Mouse (Mus musculus) G1E-ER4 (cell line): Measurements from ENCODE around the gene Tnks1bp1. TPM values are rescaled to one million over a fixed set of nuclear protein-coding genes. Genes with fewer than 3 reads are reported as not detected.

ENCODE experiments used
- GATA1 ChIP-seq: IDR thresholded peaks from one replicate; pipeline ENCODE4 v1.8.0; 2012; ENCODE audit warnings: low read length, inconsistent platforms
- polyA plus RNA-seq: library from polyadenylated mRNA; stranded (reverse); fragments of >175 nt; gene quantifications from 2 replicates; pipeline ENCODE4 v1.2.3, GENCODE M21; 2012

Gene Tnks1bp1
- polyA plus RNA-seq, result 2.5 and 3.7 TPM in 2 replicates

DNA sequence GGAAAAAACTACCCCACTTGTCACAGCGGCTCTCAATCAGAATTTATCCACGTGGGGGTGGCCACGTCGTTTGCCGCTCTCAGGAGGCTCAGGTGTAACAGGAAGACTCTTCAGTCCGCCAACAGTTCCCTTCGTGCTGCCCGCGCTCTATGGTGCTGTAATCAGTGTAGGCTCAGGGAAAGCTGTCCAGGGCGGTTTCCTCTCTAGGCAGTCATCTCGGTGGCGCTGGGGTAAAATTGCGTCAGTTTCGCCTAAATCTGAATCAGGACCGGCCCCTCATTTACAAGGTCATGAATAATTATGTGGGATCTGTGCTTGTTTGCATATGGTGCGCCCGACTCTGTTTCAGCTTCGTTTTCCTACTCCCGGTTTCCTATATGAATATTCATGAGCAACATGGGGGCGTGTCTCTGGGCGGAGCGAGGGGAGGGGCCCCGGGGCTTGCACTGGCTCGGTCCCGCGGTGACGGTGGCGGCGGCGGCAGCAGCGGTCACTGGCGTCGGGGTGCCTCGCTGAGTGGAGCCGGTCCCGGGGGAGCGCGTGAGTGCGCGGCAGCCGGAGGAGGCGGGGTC, at the start of gene Tnks1bp1:
Gene Tnks1bp1 (plus strand): TSS at position 427 of the 572 bp plus-strand sequence.
- no peak for TF ChIP-seq GATA1

GRCm38 (mm10) chr2:84999486-85000181, 48.2 kb upstream of the Tnks1bp1 start:
- no peak for TF ChIP-seq GATA1

DNA sequence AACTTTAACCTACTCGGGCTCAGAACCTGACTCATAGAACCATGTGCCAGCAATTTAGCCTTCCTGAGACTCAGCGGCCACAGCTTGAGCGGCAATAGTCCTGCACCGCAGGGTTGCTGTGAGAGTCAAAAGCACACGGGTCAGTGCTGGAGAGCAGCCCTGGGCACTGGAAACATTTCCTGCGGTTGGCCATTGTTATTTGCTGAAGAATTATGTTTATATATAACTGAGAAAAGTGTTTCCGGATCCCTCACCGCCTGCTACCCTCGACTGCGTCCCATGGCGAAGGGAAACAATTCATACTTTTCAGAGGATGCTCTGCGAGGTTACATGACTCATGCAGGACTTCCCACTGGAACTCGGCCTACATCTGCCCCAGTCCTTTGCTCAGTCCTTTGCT, 46.3 kb upstream of the Tnks1bp1 start:
- TF ChIP-seq GATA1, result no peak

- no peak for TF ChIP-seq GATA1
Observed at GRCm38 (mm10) chr2:85002575-85002974, 45.2 kb upstream of the Tnks1bp1 start.

DNA sequence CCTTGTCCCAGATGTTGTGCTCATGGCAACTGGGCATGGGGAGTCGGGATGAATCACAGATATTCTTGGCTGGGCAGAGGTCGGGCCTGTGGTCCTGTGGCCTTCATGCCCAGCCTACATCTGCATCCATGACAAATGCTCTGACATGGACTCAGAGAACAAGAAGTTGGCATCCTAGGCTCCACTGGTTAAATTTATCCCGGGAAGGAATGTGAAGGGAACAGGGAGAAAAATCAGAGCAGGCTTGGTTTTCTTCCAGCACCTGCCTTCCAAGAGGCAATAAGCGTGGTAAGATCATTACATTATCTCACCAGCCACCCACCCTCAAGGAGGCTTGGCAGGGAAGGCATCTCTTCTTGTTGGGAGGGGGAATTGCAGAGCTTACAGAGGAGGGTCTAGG, 43.5 kb upstream of the Tnks1bp1 start:
- TF ChIP-seq GATA1, result no peak

GRCm38 (mm10) chr2:85006600-85006999, 41.2 kb upstream of the Tnks1bp1 start:
- TF ChIP-seq GATA1, result no peak

DNA sequence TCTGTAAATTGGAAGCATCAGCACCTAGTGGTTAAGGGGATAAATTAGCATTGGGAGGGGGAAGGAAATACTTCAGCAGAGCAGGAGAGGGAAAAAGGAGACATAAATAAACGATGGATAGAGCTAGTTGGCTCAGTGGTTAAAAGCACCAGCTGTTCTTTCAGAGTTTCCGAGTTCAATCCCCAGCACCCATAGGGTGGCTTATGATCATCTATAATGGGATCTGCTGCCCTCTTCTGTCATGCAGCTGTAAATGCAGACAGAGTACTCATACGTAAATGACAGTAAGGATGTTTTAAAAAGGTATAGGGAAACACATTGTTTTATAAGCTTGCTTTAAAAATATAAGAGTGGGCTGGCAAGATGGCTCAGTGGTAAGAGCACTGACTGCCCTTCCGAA, 40.1 kb upstream of the Tnks1bp1 start:
- no peak for TF ChIP-seq GATA1

GRCm38 (mm10) chr2:85009212-85009611, 38.6 kb upstream of the Tnks1bp1 start:
- no peak for TF ChIP-seq GATA1

DNA sequence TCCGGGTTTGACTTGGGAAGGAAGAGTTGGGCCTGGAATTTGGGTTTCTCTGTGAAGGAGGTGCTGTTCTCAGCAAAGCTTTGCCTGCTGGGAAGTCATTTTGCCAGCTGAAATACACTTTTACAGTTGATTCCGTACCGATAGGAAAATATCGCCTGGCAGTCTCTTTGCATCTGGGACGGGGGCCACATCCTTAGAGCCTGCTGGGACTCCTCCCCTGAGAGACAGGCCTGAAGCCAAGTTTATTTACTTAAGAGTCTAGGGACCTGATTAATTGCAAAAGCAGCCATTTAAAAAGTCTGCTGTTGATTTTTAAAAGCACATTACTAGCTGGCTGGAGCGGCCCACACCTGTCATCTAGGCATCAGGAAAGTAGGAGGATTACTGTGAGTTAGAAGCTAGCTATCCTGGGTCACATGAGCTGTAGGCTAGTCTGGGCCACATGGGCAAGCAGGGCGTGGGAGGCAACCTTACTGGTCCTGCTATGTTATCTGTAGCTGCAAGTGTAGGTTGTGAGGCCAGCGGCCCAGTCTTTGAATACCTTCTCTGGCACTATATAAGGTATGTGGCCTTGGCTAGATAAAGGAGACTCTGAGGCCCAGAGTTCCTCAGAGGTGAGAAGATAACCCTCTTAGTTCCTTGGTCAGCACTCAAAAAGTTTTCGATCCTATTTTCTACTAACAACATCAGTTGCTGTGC, 35.8 kb upstream of the Tnks1bp1 start:
- TF ChIP-seq GATA1, result no peak

DNA sequence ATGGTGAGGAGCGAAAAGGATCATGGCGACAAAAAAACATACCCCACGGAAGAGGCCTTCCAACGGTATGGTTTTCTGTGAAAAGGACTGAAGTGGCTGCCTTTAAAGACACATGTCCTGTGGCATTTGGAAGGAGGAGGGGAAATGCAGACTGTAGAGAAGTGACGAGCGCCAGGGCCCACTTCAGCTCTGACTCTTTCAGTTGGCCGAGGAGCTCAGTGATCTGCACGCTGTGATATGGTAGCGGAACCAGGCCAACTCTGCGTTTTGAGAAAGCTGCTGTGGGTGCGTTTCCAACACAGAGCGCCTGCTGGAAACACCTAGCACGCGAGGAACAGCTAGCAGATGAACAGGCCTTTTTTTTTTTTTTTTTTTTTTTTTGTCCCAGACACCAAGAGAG, 35.1 kb upstream of the Tnks1bp1 start:
- TF ChIP-seq GATA1, result no peak

GRCm38 (mm10) chr2:85013826-85014587, 33.8 kb upstream of the Tnks1bp1 start:
- TF ChIP-seq GATA1, result no peak

DNA sequence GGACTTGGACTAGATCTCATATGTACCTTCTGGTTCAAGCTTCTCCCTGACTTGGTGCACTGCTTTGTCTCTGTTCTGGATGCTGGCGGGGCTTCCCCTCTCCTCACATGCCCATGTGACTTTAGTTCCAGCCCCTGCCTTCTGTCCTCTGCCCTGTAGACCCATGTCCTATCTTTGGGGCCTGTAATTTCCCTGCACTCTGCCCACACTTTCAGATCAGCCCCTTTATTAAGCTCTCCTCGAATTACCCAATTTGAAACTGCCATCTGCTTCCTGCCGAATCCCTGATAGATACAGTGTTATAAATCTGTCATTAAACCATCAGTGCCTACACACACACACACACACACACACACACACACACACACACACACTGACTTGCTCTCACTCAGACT, 33.2 kb upstream of the Tnks1bp1 start:
- TF ChIP-seq GATA1, result no peak

DNA sequence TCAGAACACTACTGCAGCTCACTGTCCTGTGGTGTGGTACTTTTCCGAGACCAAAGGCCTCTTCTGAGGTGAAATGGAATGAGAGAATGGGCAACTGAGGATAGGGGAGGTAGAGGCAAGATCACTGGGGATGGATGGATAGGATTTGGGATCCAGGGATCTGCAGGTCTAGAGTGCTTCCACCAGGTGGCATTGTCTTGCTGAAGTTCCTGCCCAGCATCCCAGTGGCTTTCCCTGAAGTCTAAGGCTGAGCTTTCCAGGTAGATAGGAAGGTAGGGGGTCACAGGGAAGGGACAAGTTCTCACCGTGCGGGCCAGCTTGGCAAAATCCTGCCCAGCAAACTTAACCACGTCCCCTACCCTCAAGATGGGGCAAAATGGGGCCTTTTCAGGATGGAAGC, 25.8 kb upstream of the Tnks1bp1 start:
- TF ChIP-seq GATA1, result no peak

GRCm38 (mm10) chr2:85026178-85026577, 21.6 kb upstream of the Tnks1bp1 start:
- TF ChIP-seq GATA1, result no peak

- no peak for TF ChIP-seq GATA1
Observed at GRCm38 (mm10) chr2:85027281-85027680, 20.5 kb upstream of the Tnks1bp1 start.

- TF ChIP-seq GATA1, result no peak
Observed at GRCm38 (mm10) chr2:85029897-85030296, 17.9 kb upstream of the Tnks1bp1 start.

GRCm38 (mm10) chr2:85030989-85031388, 16.8 kb upstream of the Tnks1bp1 start:
- TF ChIP-seq GATA1, result no peak
